Mouse (Mus musculus): ENCODE measurements around the gene Ncs1.

DNA sequence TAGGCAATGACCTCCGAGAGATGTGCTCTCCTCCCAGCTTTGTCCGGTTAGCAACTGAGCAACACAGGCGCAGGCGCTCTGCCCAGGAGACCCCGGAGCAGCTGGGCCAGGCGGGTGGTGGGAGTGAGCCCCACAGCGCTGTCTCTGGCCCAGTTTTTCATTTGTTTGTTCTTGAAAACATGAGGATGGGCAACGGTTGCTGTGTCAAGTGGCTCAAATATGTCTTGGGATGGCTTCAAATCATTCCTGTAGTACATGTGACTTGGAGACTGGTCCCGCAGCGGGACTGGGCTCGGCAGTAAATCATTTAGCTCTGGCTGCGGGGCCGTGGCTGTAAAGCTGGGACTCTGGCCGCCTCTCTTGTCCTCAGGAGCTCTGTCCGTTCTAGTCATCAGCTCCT, 63.9 kb downstream of the Ncs1 start:
- TF ChIP-seq CTCF (conservative IDR thresholded peaks at IDR 0.05; ENCODE audit: insufficient read depth, insufficient read length, low read depth, low read length), result no peak
- TF ChIP-seq POLR2A (IDR thresholded peaks at IDR 0.05; ENCODE audit: low read depth, low read length), result no peak
